Mouse (Mus musculus) thymus, postnatal 25 days (tissue): Measurements from ENCODE around the gene Jtb.
"Not testable (repeated sequence)": the region's sequence is repeated elsewhere in the genome, so short reads cannot be mapped to it uniquely, and the experiment has no call there.

Source experiments
- DNase-seq: peaks from one replicate; pipeline ENCODE4 v3.0.0; 2022

Gene Jtb

GRCm38 (mm10) chr3:90231075-90231474 lies 322 bp upstream of the Jtb start:
- no peak for DNase-seq

- no peak for DNase-seq
Observed at GRCm38 (mm10) chr3:90241251-90241650, 9.9 kb downstream of the Jtb start.

GRCm38 (mm10) chr3:90241669-90242358 lies 10.4 kb downstream of the Jtb start:
- DNase-seq: no peak

- DNase-seq: no peak
Observed at GRCm38 (mm10) chr3:90242984-90243775, 11.8 kb downstream of the Jtb start, which contains the start of gene Creb3l4. Gene Creb3l4 (minus strand): TSS chr3:90243512.

GRCm38 (mm10) chr3:90245406-90245805 lies 14.0 kb downstream of the Jtb start:
- DNase-seq: no peak

GRCm38 (mm10) chr3:90247630-90247959 lies 16.2 kb downstream of the Jtb start:
- no peak for DNase-seq

- DNase-seq: peak; percentile 93
Observed at GRCm38 (mm10) chr3:90247960-90248745, 16.8 kb downstream of the Jtb start, which contains the start of gene Slc39a1. Gene Slc39a1 (plus strand): TSS chr3:90248172.

GRCm38 (mm10) chr3:90248746-90249100 lies 17.3 kb downstream of the Jtb start:
- peak; percentile 29 for DNase-seq

GRCm38 (mm10) chr3:90250791-90251190 lies 19.4 kb downstream of the Jtb start:
- DNase-seq: no peak

GRCm38 (mm10) chr3:90251731-90252226 lies 20.4 kb downstream of the Jtb start:
- not testable (repeated sequence) for DNase-seq

- DNase-seq: not testable (repeated sequence)
Observed at GRCm38 (mm10) chr3:90252659-90253058, 21.3 kb downstream of the Jtb start.

GRCm38 (mm10) chr3:90253174-90253573 lies 21.8 kb downstream of the Jtb start:
- not testable (repeated sequence) for DNase-seq

- peak; percentile 93 for DNase-seq
Observed at GRCm38 (mm10) chr3:90253653-90254418, 22.4 kb downstream of the Jtb start, which contains the start of gene Crtc2. Gene Crtc2 (plus strand): TSS chr3:90254163.

- peak; percentile 34 for DNase-seq
Observed at GRCm38 (mm10) chr3:90254419-90255193, 23.2 kb downstream of the Jtb start.

GRCm38 (mm10) chr3:90255194-90255565 lies 23.8 kb downstream of the Jtb start:
- DNase-seq: no peak

- DNase-seq: no peak
Observed at GRCm38 (mm10) chr3:90255784-90256353, 24.5 kb downstream of the Jtb start.

- DNase-seq: no peak
Observed at GRCm38 (mm10) chr3:90256731-90257530, 25.5 kb downstream of the Jtb start.

GRCm38 (mm10) chr3:90258521-90258920 lies 27.1 kb downstream of the Jtb start:
- no peak for DNase-seq

GRCm38 (mm10) chr3:90263121-90263771 lies 31.8 kb downstream of the Jtb start:
- DNase-seq: no peak

GRCm38 (mm10) chr3:90264687-90265033 lies 33.3 kb downstream of the Jtb start:
- no peak for DNase-seq
